Mouse (Mus musculus) liver, adult 2 months (tissue): Measurements from ENCODE around the gene Csf1.

Experiments
- CTCF ChIP-seq: fragments of 200-500 bp; IDR thresholded peaks from 2 replicates; pipeline ENCODE4 v1.5.1; 2011; ENCODE audit warnings: low read depth, low read length, control low read depth
- POLR2A ChIP-seq: fragments of 200-500 bp; IDR thresholded peaks from 2 replicates; pipeline ENCODE4 v1.6.1; 2011; ENCODE audit warnings: low read length, control low read depth; ENCODE audit not compliant: insufficient read depth; ENCODE audit errors: extremely low read depth

DNA sequence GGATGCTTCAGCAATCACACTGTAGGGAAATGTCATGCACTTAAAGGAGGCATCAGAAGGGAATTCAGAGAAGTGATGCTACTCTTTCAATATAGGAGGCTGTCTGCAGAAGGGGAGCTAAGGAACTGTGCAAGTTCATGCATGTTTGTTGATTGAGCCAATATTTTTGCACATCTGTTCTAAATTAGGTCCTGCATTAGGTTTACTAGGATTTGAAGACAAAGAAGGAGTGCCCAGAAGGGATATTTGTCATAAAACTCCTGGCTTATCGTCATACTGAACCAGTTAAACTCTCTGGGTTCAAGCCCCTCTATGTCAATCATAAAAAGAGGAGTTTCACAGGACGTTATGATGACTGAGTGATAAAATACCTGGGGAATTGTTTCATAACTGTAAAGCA is 30.0 kb downstream of the Csf1 start:
- TF ChIP-seq CTCF (no peak), POLR2A (no peak)
